Mouse (Mus musculus): Measurements from ENCODE around the gene Ctf1.

DNA sequence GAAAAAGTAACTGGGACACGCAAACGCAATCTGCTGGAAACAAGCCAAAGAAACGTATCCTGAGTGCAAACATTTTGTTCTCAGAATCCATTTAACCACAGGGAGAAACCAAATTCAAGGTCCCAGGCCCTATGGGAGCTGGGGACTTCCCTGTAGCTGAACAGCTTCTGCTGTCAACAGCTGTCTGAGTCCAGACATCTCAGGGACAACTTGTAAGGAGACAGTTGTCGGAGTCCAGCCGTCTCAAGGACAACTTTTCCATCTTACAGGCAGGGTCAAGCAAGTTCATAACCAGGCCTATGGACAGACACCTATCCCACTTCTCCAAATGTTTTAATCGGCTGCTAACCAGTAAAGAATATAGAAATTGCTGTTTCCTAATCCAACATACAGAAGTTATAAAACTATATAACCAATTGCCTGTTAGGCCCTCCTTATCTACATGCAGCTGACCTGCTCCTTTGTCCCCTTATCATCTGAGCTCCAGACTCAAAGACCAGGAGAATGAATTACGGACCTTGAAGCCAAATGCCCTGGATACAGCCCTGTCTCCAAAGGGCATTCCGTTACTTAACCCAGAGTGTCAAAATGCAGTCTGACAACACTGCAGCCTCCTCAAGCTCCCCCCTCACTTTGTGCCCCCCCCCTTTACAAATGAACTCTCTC, 30.5 kb upstream of the Ctf1 start:
- no peak for TF ChIP-seq POLR2A (IDR thresholded peaks at IDR 0.05; ENCODE audit: borderline replicate concordance, insufficient read depth, low read length)
- no peak for TF ChIP-seq CTCF (IDR thresholded peaks at IDR 0.05; ENCODE audit: borderline replicate concordance, insufficient read depth, low read depth, low read length)
